Mouse (Mus musculus): ENCODE results near the gene Nol12.

Nol12 gene

GRCm38 (mm10) chr15:78934784-78935320 lies at the start of gene Nol12:
Gene Nol12 (plus strand): TSS chr15:78934933.
- in situ Hi-C loops (cut with MboI; ENCODE audit: low sequenced_read_pairs): no loop called here

- in situ Hi-C loops (cut with MboI; ENCODE audit: low sequenced_read_pairs): no loop called here
Measured at GRCm38 (mm10) chr15:78889401-78889853, 45.3 kb upstream of the Nol12 start.

- in situ Hi-C loops (cut with MboI; ENCODE audit: low sequenced_read_pairs): no loop called here
Measured at GRCm38 (mm10) chr15:78892440-78892839, 42.3 kb upstream of the Nol12 start.

GRCm38 (mm10) chr15:78894726-78895125 lies 40.0 kb upstream of the Nol12 start:
- in situ Hi-C loops (cut with MboI; ENCODE audit: low sequenced_read_pairs): no loop called here

GRCm38 (mm10) chr15:78895741-78896140 lies 39.0 kb upstream of the Nol12 start:
- in situ Hi-C loops (cut with MboI; ENCODE audit: low sequenced_read_pairs): no loop called here

- in situ Hi-C loops (cut with MboI; ENCODE audit: low sequenced_read_pairs): no loop called here
Measured at GRCm38 (mm10) chr15:78896149-78896548, 38.6 kb upstream of the Nol12 start.

GRCm38 (mm10) chr15:78897488-78897887 lies 37.2 kb upstream of the Nol12 start:
- in situ Hi-C loops (cut with MboI; ENCODE audit: low sequenced_read_pairs): no loop called here

GRCm38 (mm10) chr15:78898507-78899001 lies 36.2 kb upstream of the Nol12 start:
- in situ Hi-C loops (cut with MboI; ENCODE audit: low sequenced_read_pairs): no loop called here

- in situ Hi-C loops (cut with MboI; ENCODE audit: low sequenced_read_pairs): no loop called here
Measured at GRCm38 (mm10) chr15:78899409-78899739, 35.4 kb upstream of the Nol12 start, which contains the start of gene Gm49510. Gene Gm49510 (plus strand): TSS chr15:78899667.

- in situ Hi-C loops (cut with MboI; ENCODE audit: low sequenced_read_pairs): no loop called here
Measured at GRCm38 (mm10) chr15:78899740-78900584, 34.8 kb upstream of the Nol12 start, which contains the start of gene Sh3bp1. Gene Sh3bp1 (plus strand): TSS chr15:78899768.

GRCm38 (mm10) chr15:78900585-78901421 lies 33.9 kb upstream of the Nol12 start:
- in situ Hi-C loops (cut with MboI; ENCODE audit: low sequenced_read_pairs): no loop called here

GRCm38 (mm10) chr15:78901422-78901789 lies 33.3 kb upstream of the Nol12 start:
- in situ Hi-C loops (cut with MboI; ENCODE audit: low sequenced_read_pairs): no loop called here

GRCm38 (mm10) chr15:78903243-78903642 lies 31.5 kb upstream of the Nol12 start:
- in situ Hi-C loops (cut with MboI; ENCODE audit: low sequenced_read_pairs): no loop called here

GRCm38 (mm10) chr15:78908399-78908798 lies 26.3 kb upstream of the Nol12 start:
- in situ Hi-C loops (cut with MboI; ENCODE audit: low sequenced_read_pairs): no loop called here

GRCm38 (mm10) chr15:78908982-78909381 lies 25.8 kb upstream of the Nol12 start:
- in situ Hi-C loops (cut with MboI; ENCODE audit: low sequenced_read_pairs): no loop called here

GRCm38 (mm10) chr15:78912040-78912439 lies 22.7 kb upstream of the Nol12 start:
- in situ Hi-C loops (cut with MboI; ENCODE audit: low sequenced_read_pairs): no loop called here

GRCm38 (mm10) chr15:78913632-78914090 lies 21.1 kb upstream of the Nol12 start, which contains the start of gene Pdxp:
Gene Pdxp (plus strand): TSS chr15:78913919.
- in situ Hi-C loops (cut with MboI; ENCODE audit: low sequenced_read_pairs): no loop called here

GRCm38 (mm10) chr15:78914091-78914822 lies 20.5 kb upstream of the Nol12 start:
- in situ Hi-C loops (cut with MboI; ENCODE audit: low sequenced_read_pairs): no loop called here

- in situ Hi-C loops (cut with MboI; ENCODE audit: low sequenced_read_pairs): no loop called here
Measured at GRCm38 (mm10) chr15:78914823-78915659, 19.7 kb upstream of the Nol12 start.

- in situ Hi-C loops (cut with MboI; ENCODE audit: low sequenced_read_pairs): no loop called here
Measured at GRCm38 (mm10) chr15:78915660-78916017, 19.1 kb upstream of the Nol12 start.
